Mouse (Mus musculus): Measurements from ENCODE around the gene Cers2.

The Cers2 gene

GRCm38 (mm10) chr3:95290156-95290555 is 24.4 kb upstream of the Cers2 start:
- DNase-seq: no peak

GRCm38 (mm10) chr3:95291041-95291440 is 23.6 kb upstream of the Cers2 start:
- DNase-seq: no peak

GRCm38 (mm10) chr3:95292899-95293298 is 21.7 kb upstream of the Cers2 start:
- no peak for DNase-seq

DNA sequence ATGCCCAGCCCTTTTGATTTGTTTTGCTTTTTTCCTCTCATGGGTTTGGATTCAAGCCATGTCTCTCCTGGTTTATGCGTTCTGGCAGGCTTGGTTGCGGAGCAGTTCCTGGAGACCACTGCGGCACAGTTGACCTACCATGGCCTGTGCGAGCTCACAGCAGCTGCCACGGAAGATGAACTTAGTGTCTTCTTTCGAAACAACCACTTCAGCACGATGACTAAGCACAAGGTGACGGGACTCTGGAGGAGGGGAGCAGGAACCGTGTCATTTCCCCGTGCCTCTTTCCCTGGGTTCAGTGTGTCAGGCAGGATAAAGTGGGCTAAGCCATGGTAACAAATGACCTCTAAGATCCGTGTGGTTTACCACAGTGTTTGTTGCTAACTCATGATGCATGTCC is 21.1 kb upstream of the Cers2 start:
- peak; percentile 59 to 67 for DNase-seq

DNA sequence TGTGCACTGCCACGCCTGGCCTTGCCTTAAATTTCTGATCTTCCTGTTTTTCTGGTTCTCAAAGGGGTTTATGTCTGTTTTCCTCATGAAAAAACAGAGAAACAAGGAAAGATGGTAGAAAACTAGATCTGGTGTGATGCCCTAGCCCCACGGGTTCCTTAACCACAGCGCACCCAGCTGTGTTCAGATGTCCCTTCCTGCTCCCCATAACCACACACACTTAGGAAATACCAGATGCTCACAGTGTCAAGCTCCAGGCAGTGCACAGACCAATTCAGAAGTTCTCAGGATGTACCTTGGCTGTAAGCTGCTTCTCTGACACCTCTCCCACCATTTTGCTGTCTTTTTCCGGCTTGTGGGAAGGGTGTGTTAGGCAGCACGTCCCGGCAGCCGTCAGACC is 20.3 kb upstream of the Cers2 start:
- no peak for DNase-seq

DNA sequence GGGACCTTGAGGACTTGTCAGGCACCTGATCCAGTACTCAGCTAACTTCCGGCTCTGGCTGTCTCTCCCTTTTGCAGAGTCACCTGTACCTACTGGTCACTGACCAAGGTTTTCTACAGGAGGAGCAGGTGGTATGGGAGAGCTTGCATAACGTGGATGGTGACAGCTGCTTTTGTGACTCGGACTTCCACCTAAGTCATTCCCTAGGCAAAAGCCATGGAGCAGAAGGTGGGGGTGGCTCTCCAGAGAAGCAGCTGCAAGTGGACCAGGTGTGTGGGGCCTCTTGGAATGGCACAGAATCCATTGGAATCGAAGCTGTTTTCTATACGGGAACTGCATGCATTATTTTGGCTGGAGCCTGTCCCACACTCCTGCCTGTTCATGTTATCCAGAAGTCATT is 19.9 kb upstream of the Cers2 start:
- no peak for DNase-seq

- peak; percentile 45 to 62 for DNase-seq
These were observed 19.1 kb upstream of the Cers2 start for GRCm38 (mm10) chr3:95295321-95296102.

- DNase-seq: peak; percentile 67 to 71
These were observed 18.5 kb upstream of the Cers2 start for GRCm38 (mm10) chr3:95296103-95296469.

GRCm38 (mm10) chr3:95298018-95298417 is 16.6 kb upstream of the Cers2 start:
- DNase-seq: no peak

- DNase-seq: no peak
These were observed 13.3 kb upstream of the Cers2 start for GRCm38 (mm10) chr3:95301204-95301796.

DNA sequence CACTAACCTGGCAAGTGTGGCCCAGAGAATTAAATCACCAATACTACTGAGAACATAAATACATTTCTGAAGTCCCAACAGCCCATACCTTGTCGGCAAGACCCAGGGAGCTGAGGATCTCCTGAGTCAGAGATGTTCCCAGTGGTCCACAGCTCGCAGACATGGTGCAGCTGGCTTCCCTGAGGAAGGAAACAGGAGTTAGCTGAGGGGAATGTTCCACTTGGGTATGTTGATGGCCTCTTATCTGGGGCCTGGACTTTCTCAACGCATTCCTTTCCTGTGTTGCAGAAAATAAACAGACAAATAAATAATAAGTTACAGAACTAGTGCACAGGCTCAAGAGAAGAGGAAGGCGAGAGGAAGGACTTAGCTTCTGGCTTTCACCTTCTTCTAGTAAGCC is 8.3 kb upstream of the Cers2 start:
- DNase-seq: no peak

DNA sequence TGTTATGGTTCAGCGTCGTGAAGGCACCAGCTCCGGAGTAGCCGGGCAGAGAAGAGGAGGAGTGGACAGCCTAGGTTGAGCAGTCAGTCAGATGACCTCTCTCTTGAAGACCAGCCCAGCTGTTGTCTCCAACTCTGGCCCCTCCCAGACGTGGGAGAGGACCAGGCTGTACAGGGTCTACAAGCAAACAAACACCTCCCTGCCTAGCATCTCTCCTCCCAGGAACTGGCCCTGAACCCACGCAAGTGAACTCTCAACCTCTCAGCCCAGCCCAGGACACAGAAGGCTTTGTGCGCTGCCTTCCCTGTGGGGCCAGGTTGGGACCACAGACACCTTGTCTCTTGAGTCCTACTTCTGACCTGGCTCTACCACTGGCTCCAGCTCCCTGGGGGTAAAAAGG is 7.5 kb upstream of the Cers2 start, which contains the start of gene Anxa9:
Anxa9 (minus strand) TSS at position 77 of the 400 bp plus-strand sequence.
- peak in 1 of 2 experiments; percentile 37 for DNase-seq

- no peak for DNase-seq
These were observed 4.1 kb upstream of the Cers2 start for GRCm38 (mm10) chr3:95310496-95310895.

DNA sequence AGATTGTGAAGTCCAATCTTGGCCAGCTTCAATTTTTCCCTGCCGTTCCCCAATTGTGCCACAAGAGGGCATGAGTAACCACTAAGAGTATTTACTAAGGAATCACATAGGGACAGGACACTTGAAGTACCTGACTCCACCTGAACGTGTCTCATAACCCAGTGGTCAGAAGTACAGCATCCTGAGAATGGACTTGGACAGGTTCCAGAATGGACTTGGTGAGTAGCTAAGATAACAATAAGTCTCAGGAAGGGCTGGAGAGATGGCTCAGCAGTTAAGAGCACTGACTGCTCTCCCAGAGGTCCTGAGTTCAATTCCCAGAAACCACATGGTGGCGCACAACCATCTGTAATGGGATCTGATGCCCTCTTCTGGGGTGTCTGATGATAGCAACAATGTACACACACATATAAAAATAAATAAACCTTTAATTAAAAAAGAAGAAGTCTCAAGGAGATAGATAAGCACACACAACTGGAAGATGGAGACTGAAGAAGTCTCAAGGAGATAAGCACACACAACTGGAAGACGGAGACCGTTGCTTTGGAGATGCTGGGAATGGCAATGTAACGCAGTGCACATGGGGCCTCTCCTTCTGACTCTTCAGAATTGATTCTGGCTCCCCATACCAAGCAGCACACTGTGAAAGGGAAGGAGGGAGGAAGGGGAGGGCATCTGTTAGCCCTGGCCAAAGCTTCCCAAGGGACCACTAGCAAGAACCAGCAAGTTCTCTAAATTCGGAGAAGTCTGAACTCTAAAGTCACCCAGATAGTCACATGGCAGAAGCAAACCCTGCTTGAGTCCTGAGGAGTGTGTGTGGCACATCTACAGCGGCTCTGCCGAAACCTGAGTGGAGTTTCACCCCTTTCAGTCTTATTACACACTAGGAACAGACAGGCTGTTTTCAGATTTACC is 3.4 kb upstream of the Cers2 start:
- peak; percentile 78 to 83 for DNase-seq

DNA sequence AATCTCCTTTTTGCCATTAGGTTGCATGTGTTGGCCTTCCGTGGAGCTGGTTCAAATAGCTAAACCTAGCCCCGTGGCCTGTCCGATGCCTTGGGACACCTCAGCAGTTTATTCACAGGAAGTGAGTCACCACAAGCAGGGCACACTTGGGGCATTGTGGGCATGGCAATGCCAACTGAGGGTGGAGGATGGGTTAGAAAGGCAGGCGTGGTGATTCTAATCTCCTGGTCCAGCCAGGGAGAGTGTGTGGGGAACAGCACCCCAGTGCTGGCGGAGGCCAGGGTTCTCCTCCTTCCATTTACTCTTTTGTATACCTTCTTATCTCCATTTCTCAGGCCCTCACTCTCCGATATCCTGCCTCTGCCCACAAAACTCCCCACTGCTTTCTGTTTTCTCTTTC is 2.0 kb upstream of the Cers2 start:
- DNase-seq: peak; percentile 67 to 77

GRCm38 (mm10) chr3:95313476-95313875 is 1.1 kb upstream of the Cers2 start:
- no peak for DNase-seq

- DNase-seq: no peak
These were observed 516 bp upstream of the Cers2 start for GRCm38 (mm10) chr3:95314075-95314474.

DNA sequence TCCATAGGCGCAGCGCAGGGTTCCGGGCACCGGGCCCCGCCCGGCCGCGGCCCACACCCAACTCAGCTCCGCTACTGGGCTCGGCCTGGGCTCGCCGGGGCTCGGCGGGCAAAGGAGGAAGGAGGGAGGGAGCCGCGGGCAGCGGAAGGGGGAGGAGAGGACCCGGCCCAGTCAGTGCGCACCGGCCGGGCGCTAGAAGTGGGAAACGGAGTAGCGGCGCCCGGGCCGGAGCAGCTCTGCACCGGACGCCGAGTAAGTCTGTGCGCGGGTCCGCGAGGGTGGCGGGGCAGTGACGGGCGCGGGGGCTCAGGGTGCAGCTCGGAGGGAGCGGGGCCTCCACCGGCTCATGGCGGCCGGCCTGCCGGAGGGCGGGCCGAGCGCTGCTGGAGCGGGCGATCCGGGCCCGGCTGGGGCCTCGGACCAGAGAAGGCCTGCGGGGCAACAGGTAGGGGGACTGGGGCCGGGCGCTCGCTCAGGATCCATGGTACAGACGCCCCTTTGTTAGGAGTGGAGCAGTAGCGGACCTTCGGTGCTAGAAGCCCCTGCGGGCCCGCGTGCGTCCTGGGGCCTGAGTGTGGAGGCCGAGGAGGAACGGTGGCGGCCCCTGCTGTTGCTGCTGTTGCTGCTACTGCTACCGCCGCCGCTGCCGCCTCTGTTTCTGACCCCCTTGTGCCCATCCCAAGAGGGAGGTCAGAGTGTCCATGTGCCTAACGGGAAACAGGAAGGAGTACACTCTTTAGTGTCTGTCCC is 678 bp downstream of the Cers2 start:
- peak; percentile 94 for DNase-seq

GRCm38 (mm10) chr3:95315844-95316550 is 1.4 kb downstream of the Cers2 start:
- no peak for DNase-seq

DNA sequence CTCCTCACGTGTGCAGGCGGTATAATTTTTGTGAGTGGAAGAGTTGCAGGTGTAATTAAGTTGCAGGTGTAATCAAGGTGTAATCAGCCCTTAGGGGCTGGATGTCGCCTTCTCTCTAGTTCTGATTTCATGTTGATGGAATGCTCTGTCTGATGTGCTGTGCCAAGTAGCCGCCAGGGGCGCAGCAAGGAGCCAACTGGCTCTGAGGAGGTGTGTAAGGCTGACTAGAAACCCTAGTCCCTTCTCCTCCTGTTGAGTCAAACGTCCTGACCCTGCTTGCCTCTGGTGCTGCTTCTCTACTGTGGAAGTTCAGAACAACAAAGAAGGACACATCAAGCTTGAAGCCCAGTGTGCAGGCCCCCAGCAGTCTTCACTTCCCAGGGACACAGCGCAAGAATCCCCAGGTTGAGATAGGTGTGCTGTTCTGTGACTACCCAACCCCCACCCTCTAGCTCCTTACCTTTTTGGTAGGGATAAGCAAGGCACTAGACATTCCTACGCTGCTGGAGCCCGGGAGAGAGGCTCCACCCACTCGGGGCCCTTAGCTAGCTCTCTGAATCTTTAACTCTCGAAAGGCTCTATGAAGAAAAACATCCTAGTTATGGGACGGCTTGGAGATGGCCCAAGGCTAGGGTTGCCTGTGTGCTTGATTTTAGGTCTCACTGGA is 3.0 kb downstream of the Cers2 start:
- peak; percentile 86 to 89 for DNase-seq

DNA sequence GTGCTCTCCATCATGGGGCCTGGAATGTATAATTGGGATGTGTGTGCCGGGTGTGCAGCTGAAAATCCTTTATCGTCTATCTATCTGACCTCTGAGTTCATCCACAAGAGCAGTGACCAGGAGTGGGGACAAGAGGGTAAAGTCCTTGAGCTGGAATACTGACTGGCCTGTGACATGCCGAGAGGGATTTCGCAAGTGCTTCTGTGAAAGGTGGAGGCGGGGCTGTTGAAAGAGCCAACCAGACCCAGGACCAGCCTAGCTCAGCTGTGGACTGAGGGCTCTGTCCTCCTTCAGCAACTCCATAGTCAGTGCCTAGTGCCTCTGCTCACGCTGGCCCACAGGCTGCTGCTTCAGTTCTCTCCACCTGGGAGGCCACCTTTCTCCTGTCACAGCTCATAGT is 4.0 kb downstream of the Cers2 start:
- DNase-seq: peak; percentile 90 to 93
